Mouse (Mus musculus): ENCODE results near the gene Anxa1. TPM values are rescaled to one million over a fixed set of nuclear protein-coding genes. Genes with fewer than 3 reads are reported as not detected.

Gene Anxa1
- polyA plus RNA-seq, 1 experiment from 2014 or later, result 9.7 TPM

DNA sequence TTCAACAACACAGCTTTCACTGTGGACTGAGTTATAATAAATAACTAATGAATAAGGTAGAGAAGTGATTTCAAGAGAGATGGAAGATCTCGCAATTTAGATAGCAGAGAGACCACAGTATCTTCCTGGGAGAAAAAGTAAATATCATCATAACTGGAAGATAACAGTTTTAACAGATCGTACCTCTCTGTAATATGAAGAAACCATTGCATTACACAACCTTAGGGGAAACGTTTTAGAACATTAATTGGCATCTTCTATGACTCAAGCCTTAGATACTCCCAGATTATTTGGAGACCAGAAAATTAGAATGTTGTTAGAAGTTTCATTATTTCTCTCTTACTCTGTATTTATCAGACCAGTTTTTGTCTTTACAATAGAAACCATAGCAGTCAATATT, 13.0 kb upstream of the Anxa1 start:
- Histone ChIP-seq H3K27ac (ENCODE audit: low read depth, low read length) (no peak overlapping the region), H3K4me3 (ENCODE audit: low read length) (no peak overlapping the region), H3K9ac (ENCODE audit: low read depth, low read length) (no peak overlapping the region), H3K4me2 (ENCODE audit: low read length) (no peak overlapping the region), H3K27me3 (replicated peaks; ENCODE audit: control insufficient read depth, insufficient read depth, low read length) (no peaks in the 10 kb centered on the region), H3K36me3 (ENCODE audit: control insufficient read depth, insufficient read depth, low read length) (no peaks in the 10 kb centered on the region), H3K9me3 (ENCODE audit: control insufficient read depth, low read length) (no peaks in the 10 kb centered on the region), H3K4me1 (ENCODE audit: control insufficient read depth, insufficient read depth, low read depth, low read length) (no peaks in the 10 kb centered on the region)
- ATAC-seq, result no peak
- WGBS, result 88% methylated on average over 3 of the region's 3 CpGs

DNA sequence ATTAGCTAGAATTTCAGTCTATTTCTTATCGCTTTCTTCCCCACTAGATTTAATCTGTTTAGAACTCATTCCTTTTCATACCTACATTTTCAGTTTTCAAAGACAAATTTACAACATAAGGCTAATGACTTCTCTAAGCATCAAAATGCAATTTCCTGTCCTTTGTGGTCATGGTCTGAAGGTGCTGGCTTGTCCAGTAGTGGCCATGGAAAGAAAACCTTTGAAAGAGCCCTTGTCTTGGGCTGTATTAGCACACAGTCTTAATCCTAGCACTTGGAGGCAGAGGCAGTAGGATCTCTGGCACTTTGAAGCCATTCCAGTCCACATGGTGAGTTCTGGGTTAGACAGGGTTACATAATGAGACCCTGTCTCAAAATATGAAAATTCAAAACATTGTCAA, 12.5 kb upstream of the Anxa1 start:
- Histone ChIP-seq H3K4me1 (ENCODE audit: control insufficient read depth, insufficient read depth, low read depth, low read length) (no peaks in the 10 kb centered on the region), H3K4me3 (ENCODE audit: low read length) (no peak overlapping the region), H3K9ac (ENCODE audit: low read depth, low read length) (no peak overlapping the region), H3K27ac (ENCODE audit: low read depth, low read length) (no peak overlapping the region), H3K9me3 (ENCODE audit: control insufficient read depth, low read length) (no peaks in the 10 kb centered on the region), H3K36me3 (ENCODE audit: control insufficient read depth, insufficient read depth, low read length) (no peaks in the 10 kb centered on the region), H3K27me3 (replicated peaks; ENCODE audit: control insufficient read depth, insufficient read depth, low read length) (no peaks in the 10 kb centered on the region), H3K4me2 (ENCODE audit: low read length) (no peak overlapping the region)
- 96% methylated on average over 1 of the region's 1 CpGs for WGBS
- no peak for ATAC-seq

DNA sequence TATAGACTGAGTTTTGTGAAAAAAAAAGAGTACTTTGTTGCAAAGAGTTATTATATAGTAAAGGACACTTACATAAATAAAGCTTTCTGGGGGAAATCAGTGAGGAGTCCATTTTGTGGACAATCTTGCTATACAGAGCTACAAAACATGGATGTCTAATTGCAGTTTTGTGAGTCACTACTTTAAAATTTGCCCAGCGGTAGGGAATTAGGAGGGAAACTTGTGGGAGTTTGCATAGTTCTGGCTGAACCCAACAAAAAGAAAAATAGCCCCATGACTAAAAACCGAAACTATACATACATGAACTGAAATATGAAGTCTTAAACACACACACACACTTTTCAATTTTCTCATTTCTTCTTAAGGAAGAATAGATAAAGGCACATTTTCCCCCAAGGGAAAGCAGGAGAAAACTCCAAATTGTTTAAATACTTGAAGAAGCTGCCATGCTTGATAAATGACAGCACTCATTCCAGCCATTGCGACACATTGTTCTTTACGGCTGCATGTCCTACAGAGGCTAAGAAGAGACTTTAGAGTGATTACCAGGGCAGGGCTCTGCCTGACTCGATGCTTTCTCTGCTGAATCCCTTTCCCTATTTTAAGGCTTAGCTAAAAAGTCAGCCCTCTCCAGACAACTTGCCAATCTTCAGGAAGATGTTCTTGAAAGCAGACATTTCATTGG, 11.9 kb upstream of the Anxa1 start:
- Histone ChIP-seq H3K4me3 (ENCODE audit: low read length) (no peak overlapping the region), H3K4me2 (ENCODE audit: low read length) (no peak overlapping the region), H3K27me3 (replicated peaks; ENCODE audit: control insufficient read depth, insufficient read depth, low read length) (no peaks in the 10 kb centered on the region), H3K36me3 (ENCODE audit: control insufficient read depth, insufficient read depth, low read length) (no peaks in the 10 kb centered on the region), H3K4me1 (ENCODE audit: control insufficient read depth, insufficient read depth, low read depth, low read length) (no peaks in the 10 kb centered on the region), H3K9me3 (ENCODE audit: control insufficient read depth, low read length) (no peaks in the 10 kb centered on the region), H3K9ac (ENCODE audit: low read depth, low read length) (no peak overlapping the region), H3K27ac (ENCODE audit: low read depth, low read length) (no peak overlapping the region)
- ATAC-seq, result no peak
- 70% methylated on average over 5 of the region's 5 CpGs for WGBS

DNA sequence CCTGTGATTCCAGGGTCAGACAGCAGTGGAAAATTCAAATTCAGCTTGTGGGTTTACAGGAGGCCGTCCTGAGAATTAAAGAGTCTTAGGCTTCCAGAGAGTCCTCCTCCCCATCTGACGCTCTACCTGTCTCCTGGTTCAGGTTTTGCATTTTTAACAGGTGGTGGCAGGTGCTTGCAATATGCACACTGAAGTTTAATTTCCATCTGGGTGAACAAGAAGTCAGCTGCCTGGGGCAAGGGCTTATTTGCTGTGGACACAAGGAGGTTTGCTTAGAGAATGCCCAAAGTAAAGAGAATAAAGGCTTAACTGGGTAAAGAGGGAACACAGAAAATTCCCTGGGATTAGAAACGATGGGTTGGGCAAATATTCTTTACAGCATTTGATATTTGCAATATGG, 11.2 kb upstream of the Anxa1 start:
- Histone ChIP-seq H3K4me1 (ENCODE audit: control insufficient read depth, insufficient read depth, low read depth, low read length) (no peaks in the 10 kb centered on the region), H3K27ac (ENCODE audit: low read depth, low read length) (no peak overlapping the region), H3K9ac (ENCODE audit: low read depth, low read length) (no peak overlapping the region), H3K9me3 (ENCODE audit: control insufficient read depth, low read length) (no peaks in the 10 kb centered on the region), H3K36me3 (ENCODE audit: control insufficient read depth, insufficient read depth, low read length) (no peaks in the 10 kb centered on the region), H3K4me2 (ENCODE audit: low read length) (no peak overlapping the region), H3K27me3 (replicated peaks; ENCODE audit: control insufficient read depth, insufficient read depth, low read length) (no peaks in the 10 kb centered on the region), H3K4me3 (ENCODE audit: low read length) (no peak overlapping the region)
- no peak for ATAC-seq
- WGBS, result 78% methylated on average over 3 of the region's 3 CpGs

DNA sequence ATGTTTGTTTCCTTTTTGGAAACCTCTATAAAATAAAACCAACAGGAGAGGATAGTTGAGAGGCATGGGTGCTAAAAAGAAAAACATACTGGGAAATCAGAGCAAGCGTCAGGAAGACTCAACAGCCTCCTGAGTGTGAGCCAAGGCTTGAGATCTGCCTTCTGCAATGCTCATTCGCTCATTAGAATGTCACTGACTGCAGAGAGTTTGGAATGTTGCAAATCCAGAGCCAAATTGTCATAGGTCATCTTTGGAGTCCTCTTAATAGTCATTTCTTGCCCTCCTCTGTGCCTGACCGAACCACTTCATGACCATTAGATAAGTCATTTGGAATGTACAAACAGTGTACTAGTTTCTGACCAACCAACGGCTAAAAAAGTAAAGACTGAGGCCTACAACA, 8.4 kb upstream of the Anxa1 start:
- H3K4me1 ChIP-seq (ENCODE audit: control insufficient read depth, insufficient read depth, low read depth, low read length), result no peaks in the 10 kb centered on the region
- 86% methylated on average over 4 of the region's 4 CpGs for WGBS
- ATAC-seq, result no peak
- no peaks in the 10 kb centered on the region for H3K27me3 ChIP-seq (replicated peaks; ENCODE audit: control insufficient read depth, insufficient read depth, low read length)
- H3K9ac ChIP-seq (ENCODE audit: low read depth, low read length), result no peak overlapping the region
- H3K4me2 ChIP-seq (ENCODE audit: low read length), result no peak overlapping the region
- H3K27ac ChIP-seq (ENCODE audit: low read depth, low read length), result no peak overlapping the region
- no peaks in the 10 kb centered on the region for H3K36me3 ChIP-seq (ENCODE audit: control insufficient read depth, insufficient read depth, low read length)
- no peak overlapping the region for H3K4me3 ChIP-seq (ENCODE audit: low read length)
- H3K9me3 ChIP-seq (ENCODE audit: control insufficient read depth, low read length), result no peaks in the 10 kb centered on the region

DNA sequence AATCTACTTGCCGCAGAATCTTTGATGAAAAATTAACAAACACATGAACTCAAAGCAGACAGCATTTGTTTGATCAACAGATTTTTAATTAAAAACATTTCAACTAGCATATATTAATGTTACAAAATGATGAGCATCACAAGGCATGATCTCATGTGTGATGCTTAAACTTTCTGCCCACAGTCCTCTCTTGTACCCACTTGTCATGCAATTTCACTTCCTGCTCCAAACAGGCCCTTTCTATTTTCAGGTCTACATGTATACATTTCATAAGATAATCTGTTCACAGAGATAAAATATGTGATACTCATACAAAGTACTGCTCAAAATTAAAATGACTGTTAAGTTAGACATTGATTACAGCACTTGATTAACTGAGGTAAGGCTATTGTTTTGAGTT, 6.3 kb upstream of the Anxa1 start:
- Histone ChIP-seq H3K4me3 (ENCODE audit: low read length) (no peak overlapping the region), H3K9ac (ENCODE audit: low read depth, low read length) (no peak overlapping the region), H3K4me1 (ENCODE audit: control insufficient read depth, insufficient read depth, low read depth, low read length) (no peaks in the 10 kb centered on the region), H3K9me3 (ENCODE audit: control insufficient read depth, low read length) (no peaks in the 10 kb centered on the region), H3K36me3 (ENCODE audit: control insufficient read depth, insufficient read depth, low read length) (no peaks in the 10 kb centered on the region), H3K4me2 (ENCODE audit: low read length) (no peak overlapping the region), H3K27ac (ENCODE audit: low read depth, low read length) (no peak overlapping the region), H3K27me3 (replicated peaks; ENCODE audit: control insufficient read depth, insufficient read depth, low read length) (no peaks in the 10 kb centered on the region)
- 100% methylated on average over 1 of the region's 1 CpGs for whole genome bisulfite sequencing
- no peak for ATAC-seq

DNA sequence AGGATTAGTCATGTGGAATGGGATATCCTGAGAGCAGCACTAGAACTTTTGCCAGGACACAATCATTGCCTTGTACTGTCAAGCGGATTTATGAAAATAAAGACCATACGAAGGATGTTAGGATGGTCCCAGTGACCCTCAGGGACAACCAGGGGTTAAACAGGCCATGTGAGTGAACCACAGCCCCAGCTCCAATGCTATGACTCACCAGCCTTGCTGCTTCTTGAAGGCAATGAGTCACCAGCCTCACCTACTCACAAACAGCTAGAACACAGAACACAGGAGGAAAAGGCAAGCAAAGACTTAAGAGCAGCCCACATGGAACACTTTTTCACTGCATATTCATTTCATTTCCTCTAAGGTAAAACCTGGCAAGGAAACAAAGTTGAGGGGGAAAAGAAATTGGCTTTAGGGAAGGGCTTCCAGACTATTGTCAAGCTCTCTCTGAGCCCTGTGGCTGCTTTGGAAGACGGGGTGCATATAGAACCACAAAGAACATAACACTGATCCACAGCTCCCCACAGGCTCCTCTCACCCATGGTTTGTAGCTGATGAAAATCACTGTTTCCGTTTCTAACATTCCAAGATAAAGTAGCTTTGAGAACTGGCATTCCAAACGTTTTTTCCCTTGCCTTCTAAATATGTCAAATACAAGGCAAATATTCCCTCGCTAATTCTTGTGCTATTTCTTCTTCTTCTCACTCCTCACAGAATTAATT, 3.0 kb upstream of the Anxa1 start:
- Histone ChIP-seq H3K9ac (ENCODE audit: low read depth, low read length) (no peak overlapping the region), H3K4me3 (ENCODE audit: low read length) (no peak overlapping the region), H3K36me3 (ENCODE audit: control insufficient read depth, insufficient read depth, low read length) (no peaks in the 10 kb centered on the region), H3K9me3 (ENCODE audit: control insufficient read depth, low read length) (no peaks in the 10 kb centered on the region), H3K4me1 (ENCODE audit: control insufficient read depth, insufficient read depth, low read depth, low read length) (no peaks in the 10 kb centered on the region), H3K4me2 (ENCODE audit: low read length) (no peak overlapping the region), H3K27me3 (replicated peaks; ENCODE audit: control insufficient read depth, insufficient read depth, low read length) (no peaks in the 10 kb centered on the region), H3K27ac (ENCODE audit: low read depth, low read length) (no peak overlapping the region)
- ATAC-seq, result no peak
- WGBS, result 80% methylated on average over 6 of the region's 6 CpGs

DNA sequence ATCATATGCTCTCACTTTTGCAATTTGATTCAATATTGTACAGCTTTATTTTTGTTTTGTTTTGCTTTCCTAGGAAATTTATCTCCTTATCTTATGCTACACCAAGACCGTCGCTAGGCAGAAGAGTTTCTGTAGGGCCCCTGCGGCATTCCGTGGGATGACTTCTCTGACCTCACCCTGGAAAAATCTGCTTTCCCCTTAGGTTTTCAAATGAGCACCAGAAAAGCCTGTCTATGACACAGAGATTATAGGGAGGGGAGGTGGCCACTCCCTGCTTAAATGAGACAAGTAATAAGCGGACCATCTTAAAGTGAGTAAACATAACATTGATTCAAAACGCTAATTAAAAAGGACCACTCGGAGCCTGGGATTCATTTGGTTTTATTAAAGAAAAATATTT, 1.0 kb downstream of the Anxa1 start:
- 85% methylated on average over 7 of the region's 7 CpGs for WGBS
- no peak for ATAC-seq
- H3K4me3 ChIP-seq (ENCODE audit: low read length), result no peak overlapping the region
- no peak overlapping the region for H3K4me2 ChIP-seq (ENCODE audit: low read length)
- no peak overlapping the region for H3K9ac ChIP-seq (ENCODE audit: low read depth, low read length)
- H3K36me3 ChIP-seq (ENCODE audit: control insufficient read depth, insufficient read depth, low read length), result no peaks in the 10 kb centered on the region
- H3K27me3 ChIP-seq (replicated peaks; ENCODE audit: control insufficient read depth, insufficient read depth, low read length), result no peaks in the 10 kb centered on the region
- no peak overlapping the region for H3K27ac ChIP-seq (ENCODE audit: low read depth, low read length)
- no peaks in the 10 kb centered on the region; the same call in 1 of the 2 replicates for H3K4me1 ChIP-seq (ENCODE audit: control insufficient read depth, insufficient read depth, low read depth, low read length)
- H3K9me3 ChIP-seq (ENCODE audit: control insufficient read depth, low read length), result no peaks in the 10 kb centered on the region

DNA sequence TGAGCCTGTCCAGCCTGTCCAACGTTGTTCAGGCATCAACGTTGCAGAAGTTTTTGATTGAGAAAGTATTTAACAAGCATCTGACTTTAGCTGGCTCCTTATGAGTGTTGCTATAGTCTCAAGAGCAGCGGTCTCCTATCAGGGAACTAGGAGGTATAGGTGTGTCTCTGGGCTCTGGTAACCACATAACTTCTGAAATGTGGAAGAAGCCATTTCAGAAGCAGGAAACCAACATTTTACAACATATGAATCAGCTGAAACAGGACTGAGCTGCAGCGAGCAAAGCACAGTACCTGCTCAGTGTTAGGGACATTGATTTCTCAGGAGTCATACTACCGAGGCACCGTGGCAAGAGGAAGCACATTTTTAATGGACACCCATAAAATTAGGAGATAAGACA, 1.5 kb downstream of the Anxa1 start:
- Histone ChIP-seq H3K9ac (ENCODE audit: low read depth, low read length) (no peak overlapping the region), H3K27me3 (replicated peaks; ENCODE audit: control insufficient read depth, insufficient read depth, low read length) (no peaks in the 10 kb centered on the region), H3K36me3 (ENCODE audit: control insufficient read depth, insufficient read depth, low read length) (no peaks in the 10 kb centered on the region), H3K27ac (ENCODE audit: low read depth, low read length) (no peak overlapping the region), H3K9me3 (ENCODE audit: control insufficient read depth, low read length) (no peaks in the 10 kb centered on the region), H3K4me2 (ENCODE audit: low read length) (no peak overlapping the region), H3K4me1 (ENCODE audit: control insufficient read depth, insufficient read depth, low read depth, low read length) (no peaks in the 10 kb centered on the region; the same call in 1 of the 2 replicates), H3K4me3 (ENCODE audit: low read length) (no peak overlapping the region)
- 89% methylated on average over 6 of the region's 6 CpGs for WGBS
- no peak for ATAC-seq

Measured in hindbrain, embryonic 16.5 days (tissue).